Mouse (Mus musculus): ENCODE results near the gene 1700022I11Rik. TPM values are rescaled to one million over a fixed set of nuclear protein-coding genes. Genes with fewer than 3 reads are reported as not detected.
A peak's percentile ranks its signal among the peaks of the same experiment; 100 is the strongest.

Gene 1700022I11Rik
- not detected for total RNA-seq (2022)

DNA sequence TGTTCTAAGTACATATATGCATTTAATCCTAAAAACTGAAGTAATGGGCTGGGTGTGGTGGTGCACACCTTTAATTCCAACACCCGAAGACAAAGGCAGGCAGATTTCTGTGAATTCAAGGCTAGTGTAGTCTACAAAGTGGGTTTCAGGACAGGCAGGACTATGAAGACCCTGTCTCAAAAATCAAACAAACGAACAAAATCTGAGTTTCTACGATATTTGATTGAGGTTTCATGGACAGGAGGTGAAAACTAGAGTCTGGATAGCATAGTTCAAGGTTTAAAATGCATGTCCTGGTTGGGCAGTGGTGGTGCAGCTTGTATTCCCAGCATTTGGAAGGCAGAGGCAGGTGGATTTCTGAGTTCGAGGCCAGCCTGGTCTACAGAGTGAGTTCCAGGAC lies at the start of gene 1700022I11Rik:
Gene 1700022I11Rik, plus strand, starts transcription at position 301 of the 400 bp plus-strand sequence.
- DNase-seq (ENCODE audit: low spot score in 2 of 2): no peak

DNA sequence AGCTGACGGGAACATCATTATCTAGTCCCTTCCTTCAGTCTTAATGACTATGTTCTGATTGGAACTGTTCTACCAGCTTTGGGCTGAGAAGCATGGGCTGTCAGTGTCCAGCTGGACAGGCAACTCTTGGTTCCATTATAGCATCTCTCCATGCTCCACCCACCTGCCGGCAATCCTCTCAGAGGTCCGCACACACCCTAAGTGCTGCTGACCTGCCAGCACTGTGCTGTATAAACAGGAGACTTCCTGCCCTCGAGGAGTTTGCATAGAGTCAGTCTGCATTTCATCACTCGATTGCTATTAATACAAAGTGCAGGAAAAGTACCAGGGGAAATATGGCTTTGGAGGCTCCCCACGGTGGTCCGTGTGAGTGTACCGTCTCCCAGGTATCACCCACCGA lies 48.7 kb upstream of the 1700022I11Rik start:
- no peak for DNase-seq (ENCODE audit: low spot score in 2 of 2)

DNA sequence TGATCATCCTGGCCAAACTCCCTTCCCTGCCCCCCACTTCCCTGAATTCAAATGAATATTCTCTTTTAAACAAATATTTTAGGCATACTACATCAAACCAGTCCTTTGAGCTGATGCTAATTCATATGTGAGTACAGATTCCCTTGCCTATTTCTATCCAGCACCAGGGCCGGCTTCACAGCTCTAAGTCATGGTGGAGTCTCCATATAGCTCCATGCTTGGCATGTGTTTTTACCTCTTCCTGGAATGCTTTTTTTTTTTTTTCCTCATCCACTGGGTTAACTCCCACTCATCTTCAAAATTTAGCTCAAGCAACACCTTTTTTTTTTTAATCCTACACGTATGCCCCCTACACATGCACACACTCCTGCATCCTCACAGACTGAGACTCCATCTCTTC lies 47.9 kb upstream of the 1700022I11Rik start:
- no peak for DNase-seq (ENCODE audit: low spot score in 2 of 2)

DNA sequence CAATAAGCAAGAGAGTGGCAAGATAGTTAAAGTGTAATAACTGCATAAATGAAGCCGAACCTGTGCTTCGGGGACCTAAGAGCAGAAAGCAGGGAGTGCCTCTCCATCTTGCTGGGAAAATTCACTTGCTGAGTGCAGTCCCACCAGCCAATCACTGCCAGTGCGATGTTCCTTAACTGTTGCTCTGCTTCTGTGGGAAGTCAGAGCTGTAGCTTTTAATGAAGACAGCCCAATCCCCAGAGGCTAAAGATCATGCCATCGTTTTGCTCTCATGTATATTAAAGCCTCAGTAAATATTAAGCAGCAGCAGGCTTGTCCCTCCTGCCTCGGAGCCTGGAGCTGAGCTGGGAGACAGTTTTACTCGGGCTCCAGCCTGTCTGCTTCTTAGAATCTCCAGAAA lies 47.3 kb upstream of the 1700022I11Rik start:
- no peak for DNase-seq (ENCODE audit: low spot score in 2 of 2)

DNA sequence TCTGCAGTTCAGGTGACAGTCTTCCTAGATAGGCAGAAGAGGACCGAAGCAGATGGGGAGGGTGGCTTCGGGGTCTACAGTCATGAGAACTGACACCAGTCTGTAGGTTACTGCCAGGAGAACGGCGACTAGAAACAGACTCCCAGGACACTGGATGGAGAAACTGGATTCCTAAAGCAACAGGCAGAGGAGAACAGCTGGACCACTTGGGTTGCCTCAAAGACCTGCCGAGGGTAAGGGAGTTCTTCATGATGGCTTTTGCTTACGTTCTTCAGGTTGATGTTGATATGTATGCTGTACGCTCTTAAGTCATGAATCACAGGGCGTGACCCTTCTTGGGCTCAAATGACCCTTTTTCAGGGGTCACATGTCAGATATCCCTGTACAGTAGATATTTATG lies 46.9 kb upstream of the 1700022I11Rik start:
- no peak for DNase-seq (ENCODE audit: low spot score in 2 of 2)

GRCm38 (mm10) chr4:42924095-42924710 lies 45.2 kb upstream of the 1700022I11Rik start:
- no peak for DNase-seq (ENCODE audit: low spot score in 2 of 2)

DNA sequence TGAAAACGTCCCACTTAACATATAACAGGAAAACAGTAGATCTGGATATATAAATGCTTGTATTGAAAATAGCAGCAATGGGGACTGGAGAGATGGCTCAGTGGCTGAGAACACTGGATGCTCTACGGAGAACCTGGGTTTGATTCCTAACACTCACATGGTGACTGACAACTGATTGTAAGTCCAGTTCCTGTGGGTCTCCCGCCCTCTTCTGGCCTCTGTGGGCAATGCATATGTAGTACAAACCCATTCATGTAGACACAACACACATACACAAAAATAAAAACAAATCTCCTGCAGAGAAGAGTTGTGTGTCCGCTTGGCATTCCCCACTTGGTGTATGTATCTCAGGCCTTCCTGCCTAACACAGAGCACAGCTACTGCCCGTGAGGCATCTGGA lies 41.2 kb upstream of the 1700022I11Rik start:
- DNase-seq (ENCODE audit: low spot score in 2 of 2): no peak

DNA sequence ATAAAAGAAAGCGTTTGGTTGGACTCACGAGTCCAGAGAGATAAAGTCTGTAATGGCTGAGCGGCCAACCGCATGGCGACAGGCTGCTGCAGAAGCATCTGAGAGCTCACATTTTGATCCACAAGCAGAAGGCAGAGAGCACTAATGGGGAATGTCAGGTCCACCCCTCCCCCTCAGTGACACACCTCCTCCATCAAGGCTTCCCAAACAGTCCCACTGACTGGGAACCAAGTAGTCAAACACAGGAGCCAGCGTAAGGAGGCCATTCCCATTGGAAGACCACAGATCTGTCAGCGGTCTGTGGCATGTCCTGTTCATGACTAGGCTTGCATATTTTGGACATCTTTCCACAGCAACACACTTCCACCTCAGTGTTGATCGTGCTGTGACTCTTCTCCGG lies 40.5 kb upstream of the 1700022I11Rik start:
- no peak for DNase-seq (ENCODE audit: low spot score in 2 of 2)

- no peak for DNase-seq (ENCODE audit: low spot score in 2 of 2)
Measured at GRCm38 (mm10) chr4:42932229-42932969, 37.0 kb upstream of the 1700022I11Rik start.

DNA sequence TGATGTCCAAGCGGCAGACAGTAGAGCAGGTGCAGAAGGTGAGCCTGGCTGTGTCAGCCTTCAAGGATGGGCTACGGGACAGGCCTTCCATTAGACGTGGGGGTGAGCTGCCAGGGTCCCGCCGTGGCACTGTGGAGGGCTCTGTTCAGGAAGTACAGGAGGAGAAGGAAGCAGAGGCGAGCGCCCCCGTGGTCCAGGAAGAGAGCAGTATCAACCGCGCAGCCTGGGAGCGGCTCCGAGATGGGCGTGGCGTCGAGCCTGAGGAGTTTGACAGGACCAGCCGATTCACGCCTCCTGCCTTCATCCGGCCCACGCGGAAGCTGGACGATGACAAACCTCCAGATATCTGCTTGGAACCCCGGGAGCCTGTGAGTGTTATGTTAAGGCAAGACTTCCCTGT lies 35.8 kb upstream of the 1700022I11Rik start:
- peak; percentile 43 to 54 for DNase-seq (ENCODE audit: low spot score in 2 of 2)

DNA sequence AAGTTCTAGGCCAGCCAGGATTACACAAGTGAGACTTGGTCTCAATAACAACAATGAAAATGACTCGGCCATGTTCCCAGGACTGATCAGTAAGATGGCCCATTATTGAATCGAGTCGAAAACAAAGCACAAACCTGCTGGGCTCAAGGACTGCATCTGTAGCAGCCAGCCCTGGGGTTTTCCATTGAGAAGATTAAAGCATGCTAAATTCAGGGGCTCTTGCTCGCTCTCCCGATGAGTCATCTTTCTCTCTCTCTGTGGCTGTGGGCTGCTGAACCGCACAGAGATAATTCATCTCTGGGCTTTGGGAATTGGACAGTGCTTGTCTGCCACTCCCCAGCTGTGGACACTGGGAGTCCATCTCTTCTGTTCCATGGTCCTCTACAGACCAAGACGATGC lies 28.0 kb upstream of the 1700022I11Rik start:
- no peak for DNase-seq (ENCODE audit: low spot score in 2 of 2)

DNA sequence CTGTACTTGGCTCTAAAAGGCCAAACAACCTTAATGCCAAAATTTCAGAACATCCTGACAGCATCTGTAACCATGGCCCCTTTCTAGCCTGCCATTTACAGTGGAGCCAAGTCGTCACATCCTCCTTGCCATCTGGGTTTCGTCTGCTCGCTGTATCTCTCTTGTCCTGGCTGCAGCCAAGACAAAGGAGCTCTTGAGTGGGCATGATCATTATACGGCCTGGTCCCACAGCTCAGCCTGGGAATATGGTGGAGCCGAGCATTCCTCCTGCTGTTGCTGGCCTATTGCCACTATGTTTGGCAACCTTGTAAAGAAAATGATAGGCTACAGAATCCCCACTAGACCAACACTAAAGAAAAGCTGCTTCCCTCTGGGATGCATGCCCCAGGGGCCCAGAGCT lies 26.1 kb upstream of the 1700022I11Rik start:
- no peak for DNase-seq (ENCODE audit: low spot score in 2 of 2)

DNA sequence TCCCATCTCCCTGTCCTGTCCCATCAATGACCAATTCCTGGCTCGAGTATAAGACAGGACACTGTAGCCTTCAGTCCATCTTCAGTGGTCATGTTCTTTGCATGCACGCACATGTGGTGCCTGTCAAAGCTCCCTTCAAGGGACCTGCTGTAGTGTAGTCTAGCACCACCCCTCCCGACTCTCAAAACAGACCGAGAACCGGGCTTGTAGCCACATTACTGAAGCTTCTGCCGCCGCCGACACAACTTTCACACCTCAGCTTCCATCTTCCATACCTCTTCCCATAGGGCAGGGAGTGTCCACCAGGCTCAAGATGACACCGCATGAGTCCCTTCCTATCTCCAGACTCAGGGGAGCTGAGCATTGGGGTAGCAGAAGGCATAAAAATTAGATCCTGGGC lies 25.2 kb upstream of the 1700022I11Rik start:
- DNase-seq (ENCODE audit: low spot score in 2 of 2): no peak

DNA sequence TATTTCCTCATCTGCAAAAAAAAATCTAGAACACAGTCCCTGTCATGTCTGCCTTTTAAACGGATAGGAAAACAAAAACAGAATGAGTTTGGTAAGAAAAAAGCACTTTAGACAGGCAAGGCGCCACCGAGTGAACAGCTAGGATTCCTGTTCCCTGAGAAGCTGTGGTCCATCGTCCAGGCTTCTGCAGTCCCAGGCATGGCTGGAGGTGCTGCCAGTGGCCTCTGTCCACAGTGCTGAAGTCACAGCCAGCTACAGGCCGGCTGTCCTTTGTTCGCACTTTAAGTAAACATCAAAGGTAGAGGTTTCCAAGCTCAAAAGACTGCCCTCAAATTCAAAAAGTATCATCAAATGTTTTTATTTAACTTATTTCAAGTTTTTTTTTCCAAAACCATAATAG lies 24.4 kb upstream of the 1700022I11Rik start:
- no peak for DNase-seq (ENCODE audit: low spot score in 2 of 2)

GRCm38 (mm10) chr4:42945445-42945844 lies 24.0 kb upstream of the 1700022I11Rik start:
- DNase-seq (ENCODE audit: low spot score in 2 of 2): no peak

DNA sequence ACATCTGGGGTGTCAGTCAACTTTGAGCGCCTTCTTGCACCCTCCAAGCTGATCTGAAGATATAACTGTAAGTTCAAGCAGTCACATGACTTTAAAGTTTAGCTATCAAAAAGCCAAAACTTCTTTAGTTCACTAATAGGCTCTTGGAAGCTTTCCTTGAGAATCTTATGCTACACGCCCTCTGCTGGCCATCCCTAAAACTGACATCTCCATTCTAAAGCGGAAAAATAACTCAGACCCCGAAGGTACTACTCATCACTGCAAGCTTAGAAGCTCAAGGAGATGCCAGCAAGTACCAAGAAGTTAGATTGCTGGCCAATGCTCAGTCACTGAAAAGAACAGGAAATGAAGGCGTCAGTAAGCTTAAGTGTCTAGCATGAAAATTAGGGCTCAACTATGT lies 23.5 kb upstream of the 1700022I11Rik start:
- DNase-seq (ENCODE audit: low spot score in 2 of 2): no peak

DNA sequence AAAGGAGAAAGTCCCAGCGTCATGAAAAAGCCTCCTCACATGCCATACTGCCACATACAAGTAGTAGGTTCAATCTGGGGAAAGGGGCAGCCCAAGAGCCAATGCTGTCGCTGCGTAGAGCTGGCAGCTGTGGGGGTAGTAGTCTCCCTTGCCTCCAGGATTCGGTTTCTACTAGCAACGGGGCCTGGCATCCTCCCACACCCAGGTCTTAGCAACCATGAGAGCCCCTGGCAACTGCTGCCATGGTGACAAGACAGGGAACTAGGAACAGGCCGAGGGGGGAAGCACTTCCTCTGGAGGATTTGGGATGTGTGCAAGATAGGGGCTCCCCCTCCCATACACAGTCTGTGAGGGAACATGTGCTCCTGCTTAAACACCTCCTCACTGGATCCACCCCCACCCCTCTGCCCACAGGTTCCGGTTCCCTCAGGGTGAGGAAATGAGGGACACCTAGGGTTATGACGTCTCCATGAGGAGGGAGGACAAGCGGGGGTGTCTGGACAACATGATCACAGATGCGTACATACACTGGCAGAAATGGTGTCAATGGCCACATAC lies 22.6 kb upstream of the 1700022I11Rik start:
- no peak for DNase-seq (ENCODE audit: low spot score in 2 of 2)

DNA sequence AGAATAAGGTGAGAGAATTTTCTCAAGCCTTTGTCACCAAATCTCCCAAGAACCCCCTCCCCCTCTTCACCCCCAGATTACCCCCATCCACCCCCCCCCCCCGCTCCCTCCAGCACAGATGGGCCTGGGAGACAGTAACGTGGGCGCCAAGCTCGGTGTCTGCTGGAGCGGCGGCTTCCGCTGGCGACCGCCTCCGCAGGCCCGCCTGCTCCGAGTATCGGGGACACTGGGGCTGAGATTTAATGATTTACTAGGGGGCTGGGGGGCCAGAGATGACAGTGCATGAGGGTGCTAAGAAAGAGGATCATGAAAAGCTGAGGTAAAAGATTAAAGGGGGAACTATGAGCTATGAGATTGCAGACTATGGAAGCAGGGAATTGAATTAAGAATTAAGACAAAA lies 20.9 kb upstream of the 1700022I11Rik start:
- DNase-seq (ENCODE audit: low spot score in 2 of 2): no peak

GRCm38 (mm10) chr4:42949051-42949675 lies 20.2 kb upstream of the 1700022I11Rik start:
- DNase-seq (ENCODE audit: low spot score in 2 of 2): no peak

DNA sequence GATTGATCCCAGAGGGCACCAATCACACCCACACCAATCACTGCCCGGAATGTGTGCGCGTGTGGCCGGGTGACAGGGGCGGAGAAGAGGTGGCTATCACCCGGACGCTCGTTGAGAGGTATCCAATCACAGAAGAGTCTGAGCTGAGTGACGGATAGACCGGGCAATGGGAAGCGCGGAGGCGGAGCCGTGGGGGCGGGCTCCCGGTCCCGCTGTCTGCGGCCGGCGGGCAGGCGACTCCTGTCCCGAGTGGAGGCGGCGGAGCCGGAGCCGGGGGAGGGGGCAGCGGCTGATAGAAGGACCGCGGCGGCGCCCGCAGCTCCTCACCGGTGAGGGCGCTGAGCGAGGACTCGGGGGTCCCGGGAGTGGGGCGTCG lies 19.7 kb upstream of the 1700022I11Rik start, which contains the start of gene Dnajb5:
Gene Dnajb5, plus strand, starts transcription at position 139 of the 376 bp plus-strand sequence.
- DNase-seq (ENCODE audit: low spot score in 2 of 2): peak; percentile 98 to 99

- DNase-seq (ENCODE audit: low spot score in 2 of 2): peak; percentile 91 to 92
Measured at GRCm38 (mm10) chr4:42950065-42950558, 19.3 kb upstream of the 1700022I11Rik start.

Data from gastrocnemius, adult 8-10 months (tissue).